Mouse (Mus musculus) heart, adult 2 months (tissue): Measurements from ENCODE around the gene Mlh3. TPM values are rescaled to one million over a fixed set of nuclear protein-coding genes. Genes with fewer than 3 reads are reported as not detected.
A peak's percentile ranks its signal among the peaks of the same experiment; 100 is the strongest.

Experiments used
- DNase-seq, 2 experiments: peaks; one replicate each; pipeline ENCODE4 v3.0.0; 2021
- H3K27ac ChIP-seq: fragments of 200-600 bp; 2 replicates; pipeline ENCODE4 v1.8.1; 2022
- H3K27me3 ChIP-seq: fragments of 200-500 bp; 2 replicates; pipeline ENCODE4 v1.6.1; 2012; ENCODE audit warnings: mild to moderate bottlenecking, low read length, inconsistent platforms, mixed read lengths; ENCODE audit not compliant: control insufficient read depth, insufficient read depth
- H3K36me3 ChIP-seq: fragments of 200-500 bp; 2 replicates; pipeline ENCODE4 v1.6.1; 2012; ENCODE audit warnings: low read length, inconsistent platforms; ENCODE audit not compliant: control insufficient read depth, insufficient read depth
- H3K4me1 ChIP-seq: fragments of 200-500 bp; 2 replicates; pipeline ENCODE4 v1.6.1; 2011; ENCODE audit warnings: low read length; ENCODE audit not compliant: control insufficient read depth, insufficient read depth
- H3K4me3 ChIP-seq: fragments of 200-600 bp; 2 replicates; pipeline ENCODE4 v1.8.1; 2022
- H3K79me2 ChIP-seq: fragments of 200-500 bp; replicated peaks from 2 replicates; pipeline ENCODE4 v1.6.1; 2012; ENCODE audit warnings: mild to moderate bottlenecking, inconsistent platforms, low read length, moderate library complexity, mixed read lengths; ENCODE audit not compliant: control insufficient read depth, insufficient read depth
- H3K9ac ChIP-seq: fragments of 200-500 bp; 2 replicates; pipeline ENCODE4 v1.6.1; 2012; ENCODE audit warnings: low read depth, mild to moderate bottlenecking, control low read depth, inconsistent platforms, low read length, mixed read lengths
- CTCF ChIP-seq: fragments of 200-600 bp; IDR thresholded peaks from 2 replicates; pipeline ENCODE4 v1.8.1; 2022; ENCODE audit warnings: antibody characterized with exemption, mild to moderate bottlenecking, moderate library complexity
- EP300 ChIP-seq: fragments of 200-500 bp; IDR thresholded peaks from 2 replicates; pipeline ENCODE4 v1.6.1; 2011; ENCODE audit warnings: low read depth, low read length, control low read depth; ENCODE audit not compliant: insufficient read depth
- POLR2A ChIP-seq: fragments of 200-500 bp; IDR thresholded peaks from 2 replicates; pipeline ENCODE4 v1.6.1; 2011; ENCODE audit warnings: mild to moderate bottlenecking, low read depth, low read length, control low read depth; ENCODE audit not compliant: insufficient read depth
- WGBS: fragments of 180-500 bp; shearing (Covaris S2); methylation state at CpG from one replicate; pipeline ENCODE4 v1.1.7; 2018; 5-methylcytosine and 5-hydroxymethylcytosine counted together
- intact Hi-C: fragments of 180-260 bp; cut with DNase I; formaldehyde crosslinking; loops from one replicate; pipeline ENCODE4 v1.15.1; 2025
- polyA plus RNA-seq: library from polyadenylated mRNA; depleted of rRNA; stranded (reverse); fragments of >200 nt; gene quantifications from 2 replicates; pipeline ENCODE4 v1.2.3, GENCODE M21; 2012
- total RNA-seq, 2 experiments: library from RNA; stranded (reverse); gene quantifications; 2 replicates each; pipeline ENCODE4 v1.2.3; 2021

Gene Mlh3
- total and polyA plus RNA-seq, 3 experiments = 4.5 to 8.7 (median 8.2) TPM

DNA sequence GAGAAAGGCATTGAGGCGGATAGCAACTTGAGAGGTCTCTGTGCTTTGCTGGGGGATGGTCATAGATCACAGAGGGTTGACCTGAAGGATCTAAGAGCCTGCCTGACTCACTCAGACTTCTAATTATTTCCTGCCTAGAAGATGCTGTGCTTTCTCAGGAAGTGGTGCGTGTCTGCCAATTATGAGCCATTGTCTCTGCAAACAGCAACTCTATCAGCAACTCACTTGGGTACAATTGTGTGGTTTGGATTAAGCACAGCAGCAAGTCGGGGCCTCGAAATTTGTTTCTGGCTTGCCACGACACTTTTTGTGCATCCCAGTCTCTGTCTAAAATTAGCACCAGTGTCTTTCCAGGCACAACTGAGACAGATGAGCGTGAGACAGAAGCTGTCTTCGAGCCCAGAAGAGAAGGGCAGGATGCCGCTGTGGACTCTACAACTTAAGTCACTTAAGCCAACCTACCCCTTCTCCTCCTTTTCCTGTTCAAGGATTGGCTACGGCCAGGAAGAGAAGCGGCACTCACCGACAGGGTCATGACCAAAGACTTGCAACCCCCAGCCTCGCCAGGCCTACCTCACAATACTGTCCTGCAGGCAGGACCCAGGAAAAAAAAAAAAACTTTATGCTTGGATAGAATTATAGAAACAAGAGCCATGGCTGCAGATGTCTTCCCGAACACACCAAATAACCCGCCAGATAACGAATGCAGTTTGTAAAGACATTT is 42.4 kb downstream of the Mlh3 start:
- Histone ChIP-seq H3K4me1 (peaks cover 5% of the 10 kb centered on the region), H3K27ac (peak overlapping the region; percentile 48), H3K4me3 (no peak overlapping the region), H3K36me3 (no peaks in the 10 kb centered on the region), H3K9ac (no peak overlapping the region), H3K27me3 (no peaks in the 10 kb centered on the region), H3K79me2 (no peaks in the 10 kb centered on the region)
- no peak for TF ChIP-seq EP300
- intact Hi-C loops = no loop called here
- WGBS = 24% methylated on average over 15 of the region's 15 CpGs
- peak in 1 of 2 experiments; percentile 25 for DNase-seq

DNA sequence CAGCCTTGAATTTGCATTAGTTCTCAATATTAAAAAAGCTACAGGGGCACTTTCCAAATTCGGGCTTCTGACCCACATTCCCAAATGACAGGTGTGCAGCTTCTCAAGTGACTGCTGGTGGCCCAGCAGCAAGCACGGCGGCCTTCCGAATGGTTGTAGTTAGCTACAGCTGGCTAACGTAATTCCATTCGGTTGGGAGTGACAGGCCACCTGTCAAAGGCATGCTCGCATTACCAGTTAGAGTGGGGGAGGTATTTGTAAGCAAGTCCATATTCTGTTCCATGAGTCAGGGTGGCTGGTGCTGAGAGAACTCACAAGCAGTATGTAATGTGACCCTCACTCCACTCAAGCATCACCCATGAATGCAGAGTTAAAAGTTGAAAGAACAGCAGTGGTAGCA is 43.2 kb downstream of the Mlh3 start:
- TF ChIP-seq POLR2A = no peak
- TF ChIP-seq EP300 = no peak
- TF ChIP-seq CTCF = no peak
- Histone ChIP-seq H3K4me1 (peaks cover 5% of the 10 kb centered on the region), H3K36me3 (no peaks in the 10 kb centered on the region), H3K27ac (no peak overlapping the region), H3K27me3 (no peaks in the 10 kb centered on the region), H3K79me2 (no peaks in the 10 kb centered on the region), H3K9ac (no peak overlapping the region), H3K4me3 (no peak overlapping the region)
- WGBS = 75% methylated on average over 7 of the region's 7 CpGs
- DNase-seq = no peak
- intact Hi-C loops = no loop called here

DNA sequence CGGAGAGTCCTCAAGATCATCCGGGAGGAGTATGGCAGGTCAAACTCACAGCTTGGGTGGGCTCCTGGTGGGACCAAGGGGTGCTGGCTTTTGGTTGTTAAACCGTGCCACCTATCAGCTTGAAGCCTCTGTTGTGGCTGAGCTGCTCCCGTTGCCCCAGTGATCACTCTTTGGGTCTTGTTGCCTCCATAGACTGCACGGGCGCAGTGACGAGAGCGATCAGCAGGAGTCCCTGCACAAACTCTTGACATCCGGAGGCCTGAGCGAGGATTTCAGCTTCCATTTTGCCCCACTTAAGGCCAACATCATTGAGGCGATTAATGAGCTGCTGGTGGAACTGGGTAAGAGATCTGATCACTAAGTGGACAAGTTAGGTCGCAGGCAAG is 50.5 kb downstream of the Mlh3 start:
- DNase-seq = no peak
- Histone ChIP-seq H3K4me1 (peaks cover 3% of the 10 kb centered on the region), H3K9ac (peak overlapping the region; percentile 81), H3K27ac (peak overlapping the region; percentile 79), H3K27me3 (no peaks in the 10 kb centered on the region), H3K36me3 (0 out of 2 replicates have a peak, but pooled peaks cover 3% of the 10 kb centered on the region), H3K79me2 (no peaks in the 10 kb centered on the region), H3K4me3 (peak overlapping the region; percentile 91)
- intact Hi-C loops = loop anchor here (2.0 to 5.0 kb wide), 2 partner anchors 51 to 67 kb away; partner anchors contain the start of genes Acyp1 and Zc2hc1c
- TF ChIP-seq EP300 (no peak), POLR2A (no peak), CTCF (no peak)
- WGBS = 2% methylated on average over 12 of the region's 12 CpGs

DNA sequence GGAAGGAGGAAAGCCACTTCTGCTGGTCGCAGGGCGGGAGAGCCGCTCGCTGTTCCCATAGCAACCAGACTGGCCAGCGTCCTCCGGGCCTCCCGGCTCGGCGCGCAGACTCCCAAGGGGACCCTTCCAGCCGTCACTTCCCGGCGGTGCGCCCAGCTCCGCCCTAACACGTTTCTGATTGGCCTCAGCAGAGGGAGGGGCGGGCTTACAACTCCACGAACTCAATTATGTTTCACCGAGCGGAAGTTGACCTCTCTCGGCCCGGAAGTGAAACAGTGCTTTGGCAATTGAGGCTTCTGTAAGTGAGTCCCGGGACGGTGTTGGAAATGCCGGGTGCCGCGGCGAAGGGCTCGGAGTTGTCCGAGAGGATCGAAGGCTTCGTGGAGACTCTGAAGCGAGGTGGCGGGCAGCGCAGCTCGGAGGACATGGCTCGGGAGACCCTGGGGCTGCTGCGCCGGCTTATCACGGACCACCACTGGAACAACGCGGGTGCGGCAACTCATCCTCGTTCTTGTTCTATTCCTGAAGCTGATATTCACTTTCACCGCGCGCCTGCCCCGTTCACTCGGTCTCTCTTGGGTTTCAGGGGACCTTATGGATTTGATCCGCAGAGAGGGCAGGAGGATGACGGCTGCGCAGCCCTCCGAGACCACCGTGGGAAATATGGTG is 51.0 kb downstream of the Mlh3 start, which contains the start of gene Eif2b2:
TSS of gene Eif2b2 (plus strand) at position 246 of the 669 bp plus-strand sequence.
- intact Hi-C loops = loop anchor here (2.0 to 5.0 kb wide), 2 partner anchors 51 to 68 kb away; partner anchors contain the start of genes Acyp1 and Zc2hc1c
- 0 out of 2 replicates have a peak, but pooled peaks cover 3% of the 10 kb centered on the region for H3K36me3 ChIP-seq
- peak within 1 kb of the TSS; percentile 81 for H3K9ac ChIP-seq
- DNase-seq = peak; percentile 99 to 100
- peak within 1 kb of the TSS; percentile 91 for H3K4me3 ChIP-seq
- peaks cover 3% of the 10 kb centered on the region for H3K4me1 ChIP-seq
- TF ChIP-seq CTCF (no peak), EP300 (peak; percentile 72; the same call in 1 of the 2 replicates), POLR2A (peak; percentile 86)
- no peaks in the 10 kb centered on the region for H3K27me3 ChIP-seq
- H3K27ac ChIP-seq = peak within 1 kb of the TSS; percentile 79
- H3K79me2 ChIP-seq = no peaks in the 10 kb centered on the region
- WGBS = under 1% methylated on average over 54 of the region's 54 CpGs

DNA sequence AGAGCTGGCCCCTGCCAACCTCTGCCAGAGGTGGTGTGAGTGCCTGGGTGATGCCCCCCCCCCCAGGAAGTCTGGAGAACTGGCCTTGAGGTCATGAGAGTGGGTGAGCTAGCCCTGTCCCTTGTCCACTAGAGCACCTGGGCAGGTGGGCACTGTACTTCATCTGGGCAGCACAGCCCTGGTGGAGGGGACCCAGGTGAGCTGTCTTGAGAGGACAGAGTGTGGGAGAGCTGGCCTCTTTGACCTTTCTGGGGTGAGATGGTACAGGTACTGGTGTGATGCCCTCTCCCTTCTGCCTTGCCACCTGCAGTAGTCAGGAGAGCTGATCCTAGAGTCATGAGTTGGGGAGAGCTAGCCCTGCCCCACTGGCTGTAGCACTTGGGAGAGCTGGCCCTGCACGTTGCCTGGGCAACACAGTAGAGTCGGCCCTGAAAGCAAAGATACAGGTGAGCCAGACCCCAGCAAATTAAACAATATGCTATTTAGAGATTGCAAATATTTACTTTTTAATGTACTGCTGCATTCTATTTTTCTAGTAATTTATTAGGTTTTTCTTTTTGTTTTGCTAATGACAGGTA is 52.6 kb downstream of the Mlh3 start:
- H3K4me3 ChIP-seq = no peak overlapping the region
- 89% methylated on average over 2 of the region's 2 CpGs for WGBS
- no peaks in the 10 kb centered on the region for H3K79me2 ChIP-seq
- intact Hi-C loops = loop anchor here (2.0 to 5.0 kb wide), 2 partner anchors 49 to 69 kb away; partner anchors contain the start of genes Acyp1 and Zc2hc1c
- no peaks in the 10 kb centered on the region for H3K27me3 ChIP-seq
- TF ChIP-seq CTCF (no peak), POLR2A (no peak), EP300 (no peak)
- H3K4me1 ChIP-seq = peaks cover 3% of the 10 kb centered on the region
- DNase-seq = no peak
- H3K36me3 ChIP-seq = 0 out of 2 replicates have a peak, but pooled peaks cover 3% of the 10 kb centered on the region
- no peak overlapping the region for H3K9ac ChIP-seq
- H3K27ac ChIP-seq = no peak overlapping the region

DNA sequence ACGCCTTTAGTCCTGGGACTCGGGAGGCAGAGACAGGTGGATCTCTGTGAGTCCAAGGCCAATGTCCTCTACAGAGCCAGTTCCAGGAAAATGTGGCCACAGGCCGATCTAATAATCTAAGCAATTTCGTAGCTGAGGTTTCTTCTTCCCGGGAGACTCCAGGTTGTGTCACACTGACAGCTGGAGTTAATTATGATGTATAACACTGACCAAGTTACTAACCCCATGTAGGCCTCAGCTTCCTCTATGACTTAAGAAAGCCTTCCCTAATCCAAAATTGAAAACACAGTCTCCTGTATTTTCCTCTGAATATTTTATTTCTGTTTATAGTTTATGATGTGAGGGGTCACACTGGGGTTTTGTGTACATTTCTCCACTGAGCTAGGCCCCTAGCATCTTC is 55.4 kb downstream of the Mlh3 start:
- peaks cover 3% of the 10 kb centered on the region for H3K4me1 ChIP-seq
- H3K9ac ChIP-seq = no peak overlapping the region
- no peaks in the 10 kb centered on the region for H3K27me3 ChIP-seq
- WGBS = 82% methylated on average over 5 of the region's 5 CpGs
- H3K36me3 ChIP-seq = no peaks in the 10 kb centered on the region
- no peak overlapping the region for H3K27ac ChIP-seq
- intact Hi-C loops = loop anchor here (5.0 kb wide), 1 partner anchor 72 kb away; the partner anchor contains the start of genes Acyp1 and Zc2hc1c
- no peak for DNase-seq
- H3K79me2 ChIP-seq = no peaks in the 10 kb centered on the region
- H3K4me3 ChIP-seq = no peak overlapping the region
- no peak for TF ChIP-seq CTCF
- no peak for TF ChIP-seq EP300
- no peak for TF ChIP-seq POLR2A
